Mouse (Mus musculus) kidney, postnatal 4 days (tissue): ENCODE data around the gene Crkl.
"Not testable (repeated sequence)": the region's sequence is repeated elsewhere in the genome, so short reads cannot be mapped to it uniquely, and the experiment has no call there.

Experiments used
- DNase-seq, 2 experiments: peaks; one replicate each; pipeline ENCODE4 v3.0.0; 2021; ENCODE audit warnings: mixed read lengths in 2 of 2

Crkl gene

GRCm38 (mm10) chr16:17488478-17489468 lies 37.0 kb downstream of the Crkl start:
- peak; percentile 29 to 50 for DNase-seq

- peak; percentile 50 to 65 for DNase-seq
Observed at GRCm38 (mm10) chr16:17489469-17490111, 37.8 kb downstream of the Crkl start, which contains the start of gene Aifm3. Gene Aifm3, plus strand, starts transcription at chr16:17489611.

- no peak for DNase-seq
Observed at GRCm38 (mm10) chr16:17491154-17491553, 39.4 kb downstream of the Crkl start.

GRCm38 (mm10) chr16:17491896-17492561 lies 40.2 kb downstream of the Crkl start:
- DNase-seq, result no peak

DNA sequence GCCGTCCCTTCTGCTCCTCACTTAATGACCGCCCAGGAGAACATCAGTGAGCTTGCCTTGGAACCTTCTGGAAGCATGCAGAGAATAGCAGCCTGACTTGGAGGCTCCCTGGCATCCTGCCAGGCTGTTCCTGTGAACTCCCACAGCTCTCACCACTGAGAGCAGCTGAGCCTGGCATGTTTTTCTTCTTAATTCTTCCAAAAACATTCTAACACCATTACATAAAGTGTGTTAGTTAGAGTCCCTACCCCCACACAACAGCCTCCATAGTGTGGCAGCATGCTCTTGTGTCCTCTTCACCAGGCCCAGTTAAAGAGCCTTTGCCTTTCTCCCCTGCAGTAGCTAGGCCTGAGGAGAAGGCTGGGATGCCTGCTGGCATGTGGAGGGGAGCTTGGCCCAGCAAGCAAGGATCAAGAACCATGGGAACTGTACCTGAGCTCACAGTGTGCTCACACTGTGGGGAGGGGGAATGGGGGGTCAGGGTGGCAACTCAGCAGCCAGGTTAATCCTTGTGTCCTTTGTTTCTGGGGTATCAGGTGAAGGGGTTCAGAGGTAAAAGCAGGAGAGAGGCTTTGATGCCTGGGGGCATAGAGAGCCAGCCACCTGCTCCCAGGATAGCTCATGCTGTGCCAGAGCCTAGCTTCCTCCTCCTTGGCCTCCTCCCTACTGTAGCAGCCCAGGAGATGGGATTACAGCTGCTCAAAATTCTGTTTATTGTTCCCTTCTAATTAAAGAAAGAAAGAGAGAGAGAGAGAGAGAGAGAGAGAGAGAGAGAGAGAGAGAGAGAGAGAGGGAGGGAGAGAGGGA lies 44.9 kb downstream of the Crkl start:
- peak; percentile 82 to 87 for DNase-seq

- DNase-seq, result peak; percentile 28 to 34
Observed at GRCm38 (mm10) chr16:17499249-17499883, 47.6 kb downstream of the Crkl start.

GRCm38 (mm10) chr16:17502681-17503080 lies 50.9 kb downstream of the Crkl start:
- no peak for DNase-seq

DNA sequence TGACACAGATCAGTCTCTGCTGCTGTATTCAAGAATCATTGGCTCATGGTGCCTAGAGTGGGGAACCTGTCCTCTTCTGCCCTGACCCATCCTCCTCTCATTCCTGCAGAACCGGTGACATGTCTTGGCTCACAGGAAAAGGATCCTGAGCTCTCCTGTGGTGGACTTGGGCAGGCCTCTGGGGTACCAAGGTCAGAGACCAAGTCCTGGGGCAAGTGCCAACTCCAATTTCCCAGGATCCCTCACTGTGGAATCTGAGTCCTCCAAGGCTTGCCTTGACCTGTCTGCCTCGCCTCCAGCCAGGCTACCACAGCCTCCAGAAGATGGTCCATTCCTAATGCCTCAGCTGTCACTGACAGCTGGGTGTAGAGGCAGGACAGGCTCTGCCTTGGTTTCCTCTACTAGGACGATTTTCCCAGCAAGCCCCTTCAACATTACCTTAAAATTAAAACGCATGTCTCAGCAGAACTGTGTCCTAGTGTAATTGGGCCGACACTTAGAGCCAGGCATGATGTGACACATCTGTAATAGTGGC lies 55.3 kb downstream of the Crkl start:
- DNase-seq, result no peak

DNA sequence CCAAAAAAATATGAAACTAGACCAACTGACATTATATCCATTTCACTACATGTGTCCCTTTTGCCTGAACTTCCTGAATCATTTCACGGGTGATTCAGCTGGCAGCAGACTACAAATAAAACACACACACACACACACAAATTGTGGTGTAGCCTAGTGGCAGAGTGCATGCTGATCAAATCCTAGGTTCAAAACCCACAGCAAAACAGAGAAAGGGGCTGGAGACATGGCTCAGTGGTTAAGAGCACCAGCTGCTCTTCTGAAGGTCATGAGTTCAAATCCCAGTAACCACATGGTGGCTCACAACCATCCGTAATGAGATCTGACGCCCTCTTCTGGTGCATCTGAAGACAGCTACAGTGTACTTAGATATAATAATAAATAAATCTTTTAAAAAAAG lies 56.2 kb downstream of the Crkl start:
- DNase-seq, result not testable (repeated sequence)

GRCm38 (mm10) chr16:17508546-17509239 lies 56.9 kb downstream of the Crkl start, which contains the start of gene Lztr1:
Gene Lztr1, plus strand, starts transcription at chr16:17508688.
- DNase-seq, result peak; percentile 91 to 95

GRCm38 (mm10) chr16:17509240-17509597 lies 57.4 kb downstream of the Crkl start:
- DNase-seq, result no peak

DNA sequence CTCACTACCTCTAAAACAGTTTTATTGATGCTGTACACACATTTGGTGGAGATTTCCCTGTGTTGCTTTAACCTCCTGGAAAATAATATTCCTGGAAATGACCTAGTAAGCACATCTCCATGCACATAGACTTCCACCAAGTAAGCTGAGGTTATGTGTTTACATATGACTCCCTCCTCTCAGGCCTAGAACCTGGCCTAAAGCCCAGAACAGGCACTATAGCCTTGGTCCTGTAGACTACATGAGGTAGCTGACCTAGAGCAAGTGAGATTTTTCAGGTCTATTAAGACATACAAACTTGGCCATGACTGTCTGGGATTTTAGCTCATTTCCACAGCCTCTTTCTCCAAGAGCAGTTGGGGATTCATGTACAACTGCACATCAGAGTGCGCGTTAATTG lies 58.4 kb downstream of the Crkl start:
- DNase-seq, result no peak

DNA sequence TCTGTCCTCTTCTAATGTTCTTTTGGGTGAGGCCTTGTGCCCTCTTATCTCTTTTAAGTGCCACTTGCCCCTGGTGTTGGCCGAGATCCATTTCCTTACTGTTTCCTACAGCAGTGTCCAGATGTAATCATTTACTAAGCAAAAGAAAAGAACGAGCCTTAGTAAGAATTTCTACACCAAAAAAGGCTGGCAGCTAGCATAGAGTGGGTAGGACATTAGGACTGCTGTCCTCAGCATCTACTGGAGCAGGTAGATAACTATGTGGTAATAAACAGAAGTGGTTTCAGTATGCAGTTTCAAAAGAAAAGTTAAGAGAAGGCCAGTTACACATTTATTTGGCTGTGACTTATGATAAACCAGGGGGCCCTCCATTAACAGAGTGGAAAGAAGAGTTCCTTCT lies 58.9 kb downstream of the Crkl start:
- no peak for DNase-seq

- no peak for DNase-seq
Observed at GRCm38 (mm10) chr16:17511431-17511830, 59.6 kb downstream of the Crkl start.

- DNase-seq, result no peak
Observed at GRCm38 (mm10) chr16:17518910-17519309, 67.1 kb downstream of the Crkl start.

GRCm38 (mm10) chr16:17524156-17524555 lies 72.4 kb downstream of the Crkl start:
- no peak for DNase-seq

- DNase-seq, result no peak
Observed at GRCm38 (mm10) chr16:17525524-17525923, 73.7 kb downstream of the Crkl start.

DNA sequence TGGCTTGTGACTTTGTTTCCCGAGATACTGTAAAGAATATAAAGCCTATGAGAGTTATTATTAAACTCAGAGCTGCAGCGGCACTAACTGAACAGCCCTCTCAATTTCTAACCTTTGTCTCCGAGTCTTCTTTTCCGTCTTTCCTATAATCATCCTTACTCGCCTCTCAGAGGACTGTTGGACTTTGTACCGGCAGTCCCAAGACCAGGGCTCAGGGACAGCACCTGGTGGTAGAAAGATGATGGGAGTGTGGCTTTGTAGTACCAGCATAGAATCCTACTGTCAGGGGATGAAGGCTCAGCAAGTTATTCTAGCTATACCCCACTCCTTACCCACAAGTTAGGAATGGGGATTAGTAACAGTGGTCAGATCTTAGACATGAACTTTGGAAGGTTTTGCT lies 74.4 kb downstream of the Crkl start:
- peak in 1 of 2 experiments; percentile 47 for DNase-seq

GRCm38 (mm10) chr16:17527606-17528005 lies 75.8 kb downstream of the Crkl start:
- DNase-seq, result no peak

- no peak for DNase-seq
Observed at GRCm38 (mm10) chr16:17528276-17528675, 76.5 kb downstream of the Crkl start.
